Mouse (Mus musculus) gastrocnemius, postnatal 14 days (tissue): ENCODE data around the gene Rpl10a. TPM values are rescaled to one million over a fixed set of nuclear protein-coding genes. Genes with fewer than 3 reads are reported as not detected.
"Not testable (repeated sequence)": the region's sequence is repeated elsewhere in the genome, so short reads cannot be mapped to it uniquely, and the experiment has no call there.

ENCODE experiments used
- DNase-seq: peaks from one replicate; pipeline ENCODE4 v3.0.0; 2021; ENCODE audit warnings: mixed read lengths
- intact Hi-C: fragments of 180-260 bp; cut with DNase I; formaldehyde crosslinking; loops from one replicate; pipeline ENCODE4 v1.15.1; 2025; ENCODE audit warnings: low total_unique reads
- total RNA-seq, 2 experiments: library from RNA; stranded (reverse); gene quantifications; 2 replicates each; pipeline ENCODE4 v1.2.3; 2021

The Rpl10a gene
- total RNA-seq, 2 experiments from 2014 or later, result 541 to 620 TPM

DNA sequence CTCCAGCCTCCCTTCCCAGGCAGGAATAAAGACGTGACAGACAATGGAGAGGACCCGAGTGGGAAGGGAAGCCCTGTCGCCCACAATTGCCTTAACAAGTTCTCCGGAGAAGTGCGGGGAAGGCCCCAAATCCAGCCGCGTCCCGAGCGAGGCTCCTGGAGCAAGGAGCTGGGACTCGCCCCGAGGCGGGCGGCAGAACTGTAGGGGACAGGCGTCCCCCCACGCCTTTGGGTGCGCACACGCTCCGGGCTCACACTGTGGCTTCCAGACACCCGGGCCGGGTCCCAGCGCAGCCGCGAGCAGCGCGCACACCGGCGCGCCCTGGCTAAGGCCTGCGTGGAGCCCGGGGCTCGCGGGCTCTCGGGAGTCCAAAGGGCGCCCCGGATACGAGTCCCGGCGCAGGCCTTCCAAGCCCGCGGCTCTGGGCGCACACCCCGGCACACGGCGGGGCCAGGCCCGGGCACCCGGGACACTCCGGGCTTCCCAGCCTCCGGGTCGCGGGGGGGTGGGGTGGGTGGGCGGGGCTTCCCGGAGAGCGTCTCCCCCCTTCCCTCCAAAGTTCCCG lies 21.7 kb downstream of the Rpl10a start:
- intact Hi-C loops, result no loop called here
- DNase-seq, result peak; percentile 56

DNA sequence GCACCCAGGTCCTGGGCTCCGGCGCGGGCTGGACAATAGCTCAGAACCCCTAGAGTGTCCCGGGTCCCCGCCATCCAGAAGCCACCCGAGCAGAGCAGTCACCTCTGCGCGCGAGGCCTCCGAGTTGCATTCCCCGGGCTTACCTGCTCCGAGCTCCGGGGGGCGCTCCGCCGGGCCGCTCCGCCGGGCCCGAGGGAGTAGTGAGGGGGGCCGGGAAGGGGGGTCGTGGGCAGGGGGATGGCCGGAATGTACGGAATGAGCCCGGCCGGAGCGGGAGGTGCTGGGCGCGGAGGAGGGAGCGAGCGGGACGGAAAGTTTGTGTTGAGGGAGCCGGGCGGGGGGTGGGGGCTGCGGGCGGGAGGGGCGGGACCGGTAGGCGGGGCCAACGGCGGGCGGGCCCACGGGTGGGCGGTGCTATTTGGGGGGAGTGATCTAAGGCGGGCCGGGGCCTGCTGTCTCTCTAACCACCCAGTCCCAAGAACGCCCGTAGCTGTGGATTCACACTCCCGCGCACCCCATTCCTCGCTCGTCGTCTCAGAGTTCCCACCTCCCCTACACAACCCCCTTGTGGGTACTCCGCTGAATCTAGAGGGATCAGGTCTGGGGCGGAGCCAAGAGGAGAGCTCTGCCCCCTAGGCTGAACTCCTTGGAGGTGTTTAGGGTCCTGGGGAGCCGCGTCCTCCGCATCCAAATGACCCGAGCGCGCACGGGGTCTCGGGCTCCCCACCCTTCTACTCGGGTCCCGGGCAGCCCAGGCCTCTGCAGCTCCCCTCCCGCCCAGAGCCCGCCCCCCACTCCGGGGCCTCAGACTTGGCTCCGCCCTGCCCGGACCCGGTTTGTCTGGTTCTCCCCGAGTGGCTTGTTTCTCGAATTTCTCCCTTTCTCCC lies 22.4 kb downstream of the Rpl10a start, which contains the start of gene Tead3:
Gene Tead3 (minus strand): TSS at position 352 of the 887 bp plus-strand sequence.
- peak; percentile 87 for DNase-seq
- intact Hi-C loops, result no loop called here

DNA sequence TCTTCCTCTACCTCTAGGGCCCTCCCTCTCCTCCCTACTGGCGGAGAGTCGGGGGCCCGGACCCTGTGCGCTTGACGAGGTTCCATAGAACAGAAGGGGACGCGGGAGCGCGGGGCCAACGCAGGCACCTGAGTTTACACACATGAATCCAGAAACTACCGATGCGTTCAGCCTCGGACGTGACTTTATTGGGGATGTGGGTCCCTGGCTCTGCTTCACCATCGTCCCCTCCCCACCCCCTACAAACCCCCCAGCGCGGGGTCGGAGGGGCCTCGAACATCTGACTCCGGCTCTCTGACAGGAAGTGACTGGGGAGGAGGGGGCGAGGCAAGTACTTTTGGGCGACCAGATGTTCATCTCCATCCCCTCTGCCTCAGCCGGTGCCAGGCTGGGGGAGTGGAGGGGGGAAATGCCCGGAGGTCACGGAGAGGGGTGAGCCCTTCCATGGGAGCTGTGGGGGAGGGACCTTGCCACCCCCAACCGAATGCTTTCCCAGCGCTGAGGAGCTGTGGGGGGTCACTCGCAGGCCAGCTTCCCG lies 23.2 kb downstream of the Rpl10a start:
- peak; percentile 41 for DNase-seq
- intact Hi-C loops, result no loop called here

DNA sequence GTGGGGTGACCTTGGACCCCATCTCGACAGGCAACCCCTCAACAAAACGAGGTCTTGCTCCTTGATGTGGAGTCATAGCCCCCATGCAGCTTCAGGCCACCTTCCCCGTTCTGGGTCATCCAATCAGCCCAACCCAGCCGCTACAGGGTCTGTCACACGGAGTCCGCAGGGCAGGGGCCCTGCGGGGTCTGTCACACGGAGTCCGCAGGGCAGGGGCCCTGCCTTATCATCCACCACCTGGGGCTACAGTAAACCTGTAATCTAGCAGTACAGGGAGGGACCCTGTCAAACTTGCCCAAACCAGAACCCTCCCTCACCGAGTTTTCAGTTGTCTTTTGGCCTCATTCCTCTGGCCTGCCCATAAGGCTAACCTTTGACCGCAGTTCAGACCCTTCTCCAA lies 23.7 kb downstream of the Rpl10a start:
- intact Hi-C loops, result no loop called here
- no peak for DNase-seq

DNA sequence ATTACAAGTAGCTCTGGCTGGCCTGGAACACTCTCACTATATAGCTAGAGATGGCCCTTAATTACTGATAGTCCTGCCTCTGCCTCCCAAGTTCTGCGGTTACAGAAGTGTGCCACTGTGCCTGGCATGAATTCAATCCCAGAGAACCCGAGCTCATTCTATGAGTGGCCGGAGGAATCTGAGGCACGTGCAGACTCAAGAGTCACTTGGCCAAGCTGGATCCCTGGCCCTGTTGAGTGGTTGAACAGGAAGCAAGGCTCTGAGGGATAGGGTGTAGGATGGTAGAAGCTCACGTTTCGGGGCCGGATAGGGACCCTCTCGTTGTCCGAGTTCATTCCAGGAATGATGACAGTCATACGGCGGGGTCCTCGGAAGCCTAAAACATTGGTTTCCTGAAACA lies 27.6 kb downstream of the Rpl10a start:
- DNase-seq, result no peak
- intact Hi-C loops, result no loop called here

DNA sequence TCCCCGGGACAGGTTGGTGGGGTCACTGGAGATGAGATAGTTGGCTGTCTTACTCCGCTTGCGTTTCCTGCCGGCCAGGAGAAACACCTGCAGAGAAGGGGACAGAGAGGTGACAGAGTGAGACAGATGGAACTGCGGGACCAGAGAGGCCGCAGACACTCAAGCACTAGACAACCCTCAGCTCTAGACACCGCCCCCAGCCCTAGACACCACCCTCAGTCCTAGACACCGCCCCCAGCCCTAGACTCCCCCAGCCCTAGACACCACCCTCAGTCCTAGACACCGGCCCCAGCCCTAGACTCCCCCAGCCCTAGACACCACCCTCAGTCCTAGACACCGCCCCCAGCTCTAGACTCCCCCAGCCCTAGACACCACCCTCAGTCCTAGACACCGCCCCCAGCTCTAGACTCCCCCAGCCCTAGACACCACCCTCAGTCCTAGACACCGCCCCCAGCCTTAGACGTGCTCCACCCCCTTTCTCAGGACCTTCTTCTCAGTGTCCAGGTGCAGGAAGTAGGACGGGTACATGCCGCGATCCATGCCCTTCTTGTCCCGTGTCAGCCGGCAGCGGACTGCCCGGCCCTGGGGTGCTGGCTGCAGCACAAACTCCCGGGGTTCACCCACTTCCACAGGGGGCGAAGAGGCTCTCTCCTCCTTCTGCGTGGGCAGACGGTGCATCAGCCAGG lies 30.4 kb downstream of the Rpl10a start:
- DNase-seq, intact Hi-C loops: not testable (repeated sequence)

DNA sequence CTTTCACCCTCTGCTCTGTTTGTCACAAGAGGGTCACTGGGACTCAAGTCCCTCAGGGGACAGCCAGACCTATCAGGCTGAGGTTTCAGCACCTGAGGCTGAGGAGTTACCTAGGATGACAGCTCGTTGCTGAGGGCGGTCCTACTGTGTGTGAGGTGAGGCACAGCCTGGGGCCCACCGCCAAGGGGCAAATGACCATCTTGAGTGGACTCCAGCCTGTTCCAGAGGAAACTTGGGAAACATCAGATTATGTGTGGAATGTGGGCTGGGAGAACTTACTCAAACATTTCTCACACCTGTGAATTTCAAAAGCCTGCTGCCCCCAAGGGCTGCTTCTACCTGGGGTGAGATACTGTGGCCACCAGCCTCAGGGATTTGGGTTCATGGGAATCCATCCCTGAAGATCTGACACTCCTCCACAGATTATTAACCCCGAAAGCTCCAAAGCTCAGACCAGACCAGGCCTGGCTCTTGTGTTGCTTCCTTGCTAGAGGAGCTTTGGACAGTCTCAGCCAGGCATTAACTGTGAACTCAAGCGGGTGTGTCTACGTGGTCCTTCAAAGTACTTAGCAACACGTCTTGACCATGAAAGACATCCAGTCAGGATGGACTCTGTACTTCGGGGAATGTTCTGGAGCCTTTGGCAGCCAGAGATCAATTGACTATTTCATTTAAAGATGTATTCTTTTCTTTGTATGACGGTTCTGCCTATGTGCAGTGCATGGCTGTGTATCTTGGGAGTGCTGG lies 32.4 kb downstream of the Rpl10a start:
- intact Hi-C loops, result no loop called here
- no peak for DNase-seq

DNA sequence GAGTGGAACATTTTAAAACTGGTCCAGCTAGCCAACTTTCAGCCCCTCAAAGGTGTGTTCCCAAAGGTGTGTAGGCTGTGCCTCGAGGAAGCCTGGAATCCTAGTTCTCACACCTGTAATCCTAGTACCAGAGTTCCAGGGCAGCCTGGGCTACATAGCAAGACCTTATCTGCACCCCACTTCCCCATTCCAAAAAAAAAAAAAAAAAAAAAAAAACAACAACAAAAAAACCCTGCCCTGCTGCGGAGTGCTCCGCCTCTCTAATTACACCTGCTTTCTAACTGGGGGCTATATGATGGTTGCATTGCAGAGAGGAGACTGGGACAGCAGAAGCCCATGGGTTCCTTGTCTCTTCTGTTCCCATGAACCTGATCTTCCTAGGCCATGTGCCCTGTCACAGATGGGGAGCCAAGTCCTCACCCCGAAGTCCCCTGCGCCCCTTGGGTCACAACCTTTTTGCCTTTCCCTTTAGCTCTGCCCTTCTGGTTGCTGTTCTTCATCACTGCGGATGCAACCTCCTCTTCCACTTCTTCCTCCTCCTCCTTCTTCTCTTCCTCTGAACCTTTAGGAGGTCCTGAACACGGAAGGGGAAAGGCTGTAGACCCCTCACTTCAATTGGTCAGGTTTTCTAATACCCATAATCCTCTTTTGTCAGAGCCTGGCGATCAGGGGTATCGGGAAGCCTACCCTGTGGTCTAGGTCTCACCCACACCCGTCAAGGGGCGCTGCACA lies 33.8 kb downstream of the Rpl10a start:
- intact Hi-C loops, result no loop called here
- no peak for DNase-seq

DNA sequence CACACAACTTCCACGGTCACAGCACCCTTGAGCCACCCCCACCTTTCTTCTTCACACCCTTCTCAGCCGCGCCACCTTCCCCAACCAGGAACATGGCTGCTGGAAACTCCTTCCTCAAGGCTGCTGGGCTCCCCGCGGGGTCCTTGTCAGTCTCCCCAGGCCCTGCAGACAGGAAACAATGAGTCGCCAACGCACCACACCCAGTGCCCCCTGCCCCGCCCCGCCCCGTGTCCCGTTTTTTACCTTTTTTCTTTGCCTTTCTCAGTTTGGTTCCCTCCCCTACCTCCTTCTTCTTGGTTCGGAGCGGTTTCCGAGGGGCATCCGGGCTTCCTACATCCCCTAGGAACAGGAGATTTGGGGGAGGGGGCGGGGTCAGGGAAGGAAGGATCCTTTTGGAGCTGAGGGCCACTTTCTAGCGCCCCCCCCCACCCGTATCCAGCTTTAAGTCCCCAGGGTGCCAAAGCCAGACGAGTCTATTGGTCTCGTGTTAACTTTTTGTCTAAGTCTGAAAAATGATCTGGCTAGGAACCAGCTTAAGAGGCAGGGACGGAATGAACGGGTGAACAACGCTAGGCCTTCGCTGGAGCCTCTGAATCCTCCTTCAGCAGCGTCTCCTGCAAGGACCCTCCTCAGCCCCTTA lies 34.5 kb downstream of the Rpl10a start:
- DNase-seq, result no peak
- intact Hi-C loops, result no loop called here

- intact Hi-C loops, result no loop called here
- no peak for DNase-seq
Measured at GRCm38 (mm10) chr17:28363507-28363906, 35.2 kb downstream of the Rpl10a start.

DNA sequence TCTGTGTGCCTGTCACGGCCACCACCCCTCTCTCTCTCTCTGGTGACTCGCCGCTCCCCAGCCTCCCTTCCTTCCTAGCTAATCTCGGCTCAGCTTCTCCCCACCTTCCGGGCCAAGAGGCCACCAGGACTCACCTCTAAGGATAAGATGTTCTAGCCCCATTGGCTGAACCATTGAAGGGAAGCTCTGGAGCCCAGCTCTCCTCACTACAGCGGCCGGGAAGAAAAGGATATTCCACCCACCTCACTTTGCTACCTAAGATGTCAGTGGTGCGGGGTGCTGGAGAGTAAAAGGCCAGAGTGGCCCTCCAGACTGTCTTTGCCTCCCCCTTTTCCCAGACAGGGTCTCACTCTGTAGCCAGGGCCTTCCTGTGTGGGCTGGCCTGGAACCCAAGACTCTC lies 36.9 kb downstream of the Rpl10a start, which contains the start of gene Tulp1:
Gene Tulp1 (minus strand): TSS at position 101 of the 400 bp plus-strand sequence.
- intact Hi-C loops, result no loop called here
- no peak for DNase-seq

- peak; percentile 83 for DNase-seq
- intact Hi-C loops, result no loop called here
Measured at GRCm38 (mm10) chr17:28368449-28368848, 40.2 kb downstream of the Rpl10a start.

GRCm38 (mm10) chr17:28369056-28369455 lies 40.8 kb downstream of the Rpl10a start:
- intact Hi-C loops, result no loop called here
- DNase-seq, result no peak

DNA sequence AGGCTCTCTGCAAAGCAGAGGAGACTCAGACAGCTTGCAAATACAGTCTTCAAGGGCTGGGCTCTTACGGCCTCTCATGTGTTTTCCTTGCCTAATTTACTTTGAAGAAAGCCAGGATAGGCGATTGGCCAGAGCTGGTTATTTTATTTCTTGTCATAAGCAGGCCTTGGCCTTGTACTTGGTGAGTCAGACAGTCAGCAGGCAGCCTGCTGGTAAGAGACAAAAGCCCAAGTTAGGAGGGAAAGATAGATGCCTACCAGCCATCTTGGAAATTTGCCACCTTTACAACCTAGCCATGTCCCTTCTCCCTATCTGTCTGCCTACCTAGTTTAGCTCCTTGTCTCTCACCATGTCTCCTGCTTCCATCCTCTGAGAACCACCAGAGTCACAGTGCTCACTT lies 43.0 kb downstream of the Rpl10a start:
- DNase-seq, result no peak
- intact Hi-C loops, result no loop called here

DNA sequence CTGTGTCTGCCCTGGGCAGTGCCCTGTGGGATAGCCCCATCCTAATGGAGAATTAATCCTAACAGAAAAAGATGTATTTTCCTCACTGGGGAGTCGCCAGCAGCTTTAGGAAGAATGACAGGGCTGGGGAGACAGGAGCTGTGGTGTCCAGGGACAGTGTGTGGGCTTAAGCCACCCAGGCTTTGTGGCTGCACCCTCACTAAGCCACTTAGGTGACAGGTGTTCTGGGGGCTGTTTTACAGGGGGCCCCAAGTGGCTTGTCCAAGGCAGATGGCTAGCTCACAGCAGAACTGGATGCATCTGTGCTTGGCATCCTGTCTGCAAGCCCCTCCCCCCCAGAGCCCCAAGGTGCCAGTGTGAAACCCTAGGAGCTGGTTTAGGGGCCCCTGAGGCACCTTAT lies 43.7 kb downstream of the Rpl10a start:
- no peak for DNase-seq
- intact Hi-C loops, result no loop called here

DNA sequence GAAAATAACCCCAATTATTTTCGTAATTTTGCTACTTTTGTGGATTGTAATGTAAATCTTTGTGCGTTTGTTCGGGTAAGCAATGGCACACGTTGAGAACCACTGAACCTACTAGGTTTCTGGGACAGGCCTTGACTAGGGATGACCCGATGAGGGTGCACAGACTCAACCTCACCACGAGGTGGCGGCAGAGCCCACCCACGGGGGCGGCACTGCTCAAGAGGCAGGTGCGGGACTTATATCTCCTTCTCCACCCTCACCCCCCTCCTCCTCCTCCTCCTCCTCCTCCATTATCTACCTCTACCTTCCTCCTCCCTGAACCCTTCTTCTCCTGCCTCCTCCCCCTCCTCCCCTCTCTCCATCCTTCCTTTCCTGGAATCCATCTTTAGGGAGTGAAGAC lies 45.5 kb downstream of the Rpl10a start:
- intact Hi-C loops, result no loop called here
- DNase-seq, result peak; percentile 45

DNA sequence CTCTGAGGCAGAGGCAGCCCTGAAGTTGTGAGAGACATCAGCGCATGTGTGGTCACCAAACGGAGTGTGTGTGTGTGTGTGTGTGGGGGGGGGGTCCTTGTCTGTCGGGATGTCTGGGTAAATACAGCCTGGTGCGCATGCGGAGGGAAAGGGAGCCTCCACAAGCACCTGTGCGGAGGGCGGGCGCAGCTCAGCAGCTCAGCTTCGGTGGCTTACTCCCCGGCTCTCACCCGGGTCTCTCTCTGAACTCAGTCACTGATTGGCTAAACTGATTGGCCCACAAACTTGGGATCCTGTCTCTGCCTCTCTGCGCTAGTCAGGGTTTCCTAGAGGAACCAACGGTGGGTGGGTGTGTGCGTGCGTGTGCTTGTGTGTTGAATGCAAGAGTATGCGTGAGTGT lies 46.2 kb downstream of the Rpl10a start:
- intact Hi-C loops, result no loop called here
- DNase-seq, result no peak

DNA sequence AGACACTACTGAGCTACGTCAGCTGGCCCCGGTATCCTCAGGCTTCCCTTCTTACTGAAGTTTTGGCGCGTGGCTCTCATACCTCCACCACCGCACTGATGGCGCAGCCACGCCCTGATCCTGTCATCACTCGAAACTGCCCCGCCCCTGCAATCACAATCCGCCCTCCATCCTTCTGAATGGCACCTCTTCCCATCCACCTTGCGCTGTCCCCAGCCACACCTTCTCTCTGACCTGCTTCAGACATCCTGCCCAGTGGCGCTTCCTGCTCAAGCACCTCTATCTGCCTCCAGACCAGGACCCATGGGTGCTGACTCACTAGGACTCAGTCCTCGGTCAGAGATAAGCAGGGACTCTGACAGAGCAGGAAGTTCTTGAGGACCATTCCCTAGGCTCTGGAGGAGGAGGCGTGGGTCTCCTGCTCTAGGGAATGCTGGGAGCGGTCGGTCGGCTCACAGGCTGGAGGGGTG lies 47.4 kb downstream of the Rpl10a start:
- intact Hi-C loops, result no loop called here

More for the DNA sequence above, 47.4 kb downstream of the Rpl10a start:
- no peak for DNase-seq
